Mouse (Mus musculus) lung, adult 2 months (tissue): ENCODE results near the gene Ptger1.

Experiments used
- CTCF ChIP-seq: fragments of 200-500 bp; IDR thresholded peaks from 2 replicates; pipeline ENCODE4 v1.5.1; 2011; ENCODE audit warnings: mild to moderate bottlenecking, low read length, control low read depth; ENCODE audit not compliant: insufficient read depth
- POLR2A ChIP-seq: fragments of 200-500 bp; IDR thresholded peaks from 2 replicates; pipeline ENCODE4 v1.6.1; 2011; ENCODE audit warnings: low read depth, mild to moderate bottlenecking, control low read depth, low read length, borderline replicate concordance; ENCODE audit errors: extremely low read depth

GRCm38 (mm10) chr8:83694369-83695160 lies 28.1 kb downstream of the Ptger1 start:
- no peak for TF ChIP-seq CTCF
- no peak for TF ChIP-seq POLR2A
